Mouse (Mus musculus): ENCODE data around the gene Hoga1.
A peak's percentile ranks its signal among the peaks of the same experiment; 100 is the strongest.
"Not testable (repeated sequence)": the region's sequence is repeated elsewhere in the genome, so short reads cannot be mapped to it uniquely, and the experiment has no call there.

The Hoga1 gene

DNA sequence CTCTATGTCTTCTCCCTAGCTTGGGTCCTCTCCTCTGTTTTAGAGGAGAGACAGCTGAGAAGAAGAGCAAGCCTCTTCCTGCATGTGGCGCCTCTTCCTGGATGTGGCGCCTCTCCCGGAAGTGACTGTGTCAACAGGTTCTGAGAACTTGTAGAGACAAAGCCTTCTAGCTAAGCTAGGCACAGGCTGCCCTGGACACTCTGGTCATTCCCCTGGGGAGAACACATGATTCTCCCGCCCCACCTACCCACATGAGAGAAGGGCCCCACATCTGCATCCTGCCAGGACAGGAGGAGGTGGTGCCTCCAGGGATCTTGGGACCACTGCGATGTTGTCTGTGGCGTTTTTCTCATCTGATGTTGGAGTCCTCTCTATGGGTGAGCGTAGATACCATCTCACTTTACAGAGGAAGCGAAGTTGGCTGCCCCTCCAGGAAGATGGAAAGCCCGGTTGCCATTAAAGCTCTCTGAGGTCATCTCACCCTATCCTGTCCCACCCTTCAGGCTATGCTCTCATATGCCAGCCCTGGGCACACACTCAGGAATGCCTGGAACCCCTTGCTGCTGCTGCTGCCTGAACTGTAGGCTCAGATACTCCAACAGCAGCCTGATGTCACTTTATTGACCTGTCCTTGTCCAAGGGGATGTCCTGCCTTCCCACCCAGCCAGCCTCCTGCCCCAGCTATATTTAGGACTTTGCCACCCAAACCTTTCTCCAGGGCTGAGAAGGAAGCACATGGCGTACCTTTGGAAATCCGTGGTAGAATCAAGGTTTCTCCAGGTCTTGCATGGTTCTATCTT, 23.2 kb downstream of the Hoga1 start:
- no peak for DNase-seq (ENCODE audit: low read depth, low spot score)

DNA sequence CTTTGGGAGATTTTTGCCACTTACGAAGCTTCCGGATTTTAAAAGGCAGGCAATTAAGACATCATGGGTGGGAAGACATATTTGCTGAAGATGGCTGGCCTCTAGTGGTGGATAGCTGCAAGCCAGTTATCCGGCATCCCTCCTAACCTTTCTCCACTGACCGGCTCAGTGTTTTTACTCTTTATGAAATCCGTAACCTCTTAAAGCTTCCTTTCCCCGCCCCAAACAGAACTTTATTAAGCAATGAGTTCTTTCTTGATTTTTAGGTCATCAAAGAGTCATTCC, 23.8 kb downstream of the Hoga1 start:
- peak; percentile 63 for DNase-seq (ENCODE audit: low read depth, low spot score)

DNA sequence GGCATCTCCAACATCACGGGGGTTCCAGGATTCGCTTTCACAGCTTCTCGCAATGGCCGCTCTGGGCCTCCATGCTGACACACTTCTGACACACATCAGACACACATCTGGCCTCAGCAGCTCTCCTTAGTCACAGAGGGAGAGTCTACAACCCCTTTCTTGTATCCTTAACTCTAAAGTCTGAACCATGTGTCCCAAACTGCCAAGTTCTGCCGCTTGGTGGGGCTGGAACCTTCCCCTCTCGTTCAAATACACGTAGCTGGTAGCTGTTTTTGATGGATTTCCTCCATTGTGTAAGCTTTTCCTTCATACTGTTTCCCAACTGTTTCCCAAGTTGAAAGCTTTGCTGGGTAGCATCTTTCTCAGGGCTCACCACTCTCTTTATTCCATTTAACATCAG, 25.8 kb downstream of the Hoga1 start:
- peak; percentile 71 for DNase-seq (ENCODE audit: low read depth, low spot score)

DNA sequence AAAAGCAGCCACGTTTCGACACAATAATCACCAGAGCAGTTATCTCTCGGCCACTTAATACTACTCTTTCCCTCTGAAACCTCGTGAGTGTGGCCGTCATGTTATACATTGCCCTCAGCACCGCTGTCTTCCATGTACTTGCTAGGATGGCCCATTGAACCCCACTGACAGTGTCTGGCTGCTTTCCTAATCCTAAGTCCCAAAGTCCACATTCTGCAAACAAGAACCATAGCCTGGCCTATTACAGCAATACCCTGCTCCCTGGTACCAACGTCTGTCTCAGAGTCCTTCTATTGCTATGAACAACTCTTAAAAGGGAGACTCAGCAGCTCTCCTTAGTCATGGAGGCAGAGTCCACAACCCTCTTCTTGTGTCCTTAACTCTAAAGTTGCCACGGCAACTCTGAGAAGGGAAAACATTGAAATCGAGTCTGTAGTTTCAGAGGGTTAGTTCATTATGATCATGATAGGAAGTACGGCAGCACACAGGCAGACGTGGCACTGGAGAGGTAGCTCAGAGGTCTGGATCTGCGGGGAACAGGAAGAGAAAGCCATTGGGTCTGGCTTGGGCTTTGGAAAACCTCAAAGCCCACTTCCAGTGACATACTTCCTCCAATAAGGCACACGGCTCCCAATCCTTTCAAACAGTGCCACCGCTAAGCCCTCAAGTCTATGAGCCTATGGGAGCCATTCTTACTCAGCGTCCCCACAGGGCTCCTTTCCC, 26.6 kb downstream of the Hoga1 start:
- no peak for DNase-seq (ENCODE audit: low read depth, low spot score)

DNA sequence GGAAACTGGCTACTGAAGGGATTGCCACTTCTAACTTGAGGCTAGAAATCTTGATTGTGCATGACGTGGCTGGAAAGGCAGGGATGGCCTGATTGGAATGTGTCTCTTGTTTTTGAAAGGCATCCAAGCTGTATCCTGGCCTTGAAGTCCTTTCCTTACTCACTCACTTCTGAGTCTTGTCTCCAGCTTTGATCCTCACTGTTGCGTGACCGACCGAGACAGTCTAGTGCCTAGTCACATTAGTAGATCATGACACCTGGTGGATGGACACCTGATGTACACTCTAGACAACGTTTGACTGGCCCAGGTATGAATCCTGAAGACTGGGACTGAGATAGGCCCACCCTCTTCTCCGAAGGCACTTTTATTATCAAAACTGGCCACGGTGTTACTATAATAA, 27.4 kb downstream of the Hoga1 start:
- no peak for DNase-seq (ENCODE audit: low read depth, low spot score)

DNA sequence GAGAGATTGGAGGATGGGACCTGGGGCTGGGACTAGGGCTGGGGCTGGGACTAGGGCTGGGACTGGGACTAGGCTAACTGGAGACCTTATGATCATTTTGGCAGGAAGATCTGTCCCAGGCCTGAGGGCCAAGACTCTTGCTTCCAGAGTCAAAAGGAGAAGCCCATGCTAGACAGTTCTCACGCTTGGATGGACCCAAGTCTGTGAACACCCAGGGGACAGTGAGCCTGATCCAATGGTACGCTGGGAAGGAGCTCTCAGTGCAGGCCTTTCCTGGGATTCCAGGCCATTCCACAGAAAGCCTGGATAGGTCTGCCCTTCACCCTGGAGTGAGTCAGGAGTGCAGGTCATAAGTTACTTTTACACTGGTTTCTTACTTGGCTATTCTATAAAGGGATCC, 29.6 kb downstream of the Hoga1 start:
- DNase-seq (ENCODE audit: low read depth, low spot score) = no peak

DNA sequence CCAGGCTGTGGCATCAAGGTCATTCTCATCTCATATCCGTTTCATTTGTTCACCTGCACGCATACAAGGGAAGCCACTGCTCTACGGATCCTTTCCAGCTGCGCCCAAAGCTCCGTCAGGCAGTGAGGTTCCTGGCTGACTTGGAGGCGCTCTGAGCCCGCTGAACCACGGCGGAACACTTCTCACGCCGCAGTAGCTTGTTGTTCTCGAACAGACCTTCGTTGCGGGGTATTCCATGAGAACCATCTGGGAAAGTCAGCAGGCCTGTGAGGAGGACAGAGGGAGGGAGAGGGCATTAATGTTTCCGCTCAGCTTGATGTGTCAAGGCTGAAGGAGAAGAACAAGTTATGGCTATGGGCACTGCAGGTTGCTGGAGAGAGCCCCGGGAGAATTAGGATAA, 30.6 kb downstream of the Hoga1 start:
- DNase-seq (ENCODE audit: low read depth, low spot score) = no peak

DNA sequence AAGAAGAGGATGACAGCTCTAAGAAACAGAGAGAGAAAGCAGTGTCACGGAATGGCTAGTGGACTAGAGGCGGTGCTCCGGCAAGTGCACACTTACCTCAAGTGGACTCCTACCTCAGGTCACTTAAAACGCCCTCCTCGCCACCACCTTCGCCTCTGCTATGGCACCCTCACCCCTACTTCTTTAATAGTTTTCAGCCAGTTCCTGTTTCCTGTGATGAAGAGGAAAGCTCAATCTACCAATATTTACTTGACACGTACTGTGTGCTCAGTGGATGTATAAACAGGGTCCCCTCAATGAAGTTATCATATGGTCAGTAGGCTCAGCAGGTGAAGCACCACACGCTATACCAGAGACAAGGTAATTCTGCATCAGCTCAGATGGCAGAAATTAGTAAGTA, 33.2 kb downstream of the Hoga1 start:
- no peak for DNase-seq (ENCODE audit: low read depth, low spot score)

DNA sequence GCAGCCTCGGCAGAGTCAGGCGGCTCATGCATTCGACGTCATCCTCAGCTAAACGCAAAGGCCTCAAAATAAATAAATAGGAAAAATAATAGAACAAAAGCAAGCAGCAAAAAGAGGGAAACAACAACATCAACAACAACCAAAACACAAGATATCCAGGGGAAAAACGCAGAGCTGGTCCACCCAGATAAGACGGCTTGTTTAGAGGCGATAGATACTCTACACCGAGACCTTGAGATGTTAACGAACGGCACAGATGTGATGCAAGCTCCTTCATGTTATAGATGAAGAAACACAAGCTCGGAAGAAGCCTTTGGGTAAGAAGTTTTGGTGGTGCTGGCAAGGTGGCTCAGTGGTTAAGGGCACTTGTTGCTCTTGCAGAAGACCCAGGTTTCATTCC, 33.6 kb downstream of the Hoga1 start:
- no peak for DNase-seq (ENCODE audit: low read depth, low spot score)

DNA sequence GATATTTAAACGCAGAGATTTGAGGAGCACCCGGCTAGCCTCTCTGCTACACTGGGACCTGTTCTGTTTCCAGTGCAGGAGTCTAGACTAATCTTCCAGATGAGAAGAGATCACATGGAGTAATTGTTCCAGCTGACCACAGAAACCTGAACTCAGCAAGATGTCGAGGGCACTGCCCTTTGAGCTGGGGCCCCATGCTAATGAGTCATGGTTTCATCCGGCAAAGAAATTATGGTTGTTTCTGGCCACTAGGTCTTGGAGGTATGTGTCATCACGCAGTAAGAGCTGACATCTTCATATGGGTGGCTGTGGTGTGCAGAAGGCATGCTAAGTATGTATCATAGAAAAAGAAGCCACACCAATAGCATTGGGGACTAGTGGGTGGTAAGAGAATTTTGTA, 34.5 kb downstream of the Hoga1 start:
- peak; percentile 97 for DNase-seq (ENCODE audit: low read depth, low spot score)

DNA sequence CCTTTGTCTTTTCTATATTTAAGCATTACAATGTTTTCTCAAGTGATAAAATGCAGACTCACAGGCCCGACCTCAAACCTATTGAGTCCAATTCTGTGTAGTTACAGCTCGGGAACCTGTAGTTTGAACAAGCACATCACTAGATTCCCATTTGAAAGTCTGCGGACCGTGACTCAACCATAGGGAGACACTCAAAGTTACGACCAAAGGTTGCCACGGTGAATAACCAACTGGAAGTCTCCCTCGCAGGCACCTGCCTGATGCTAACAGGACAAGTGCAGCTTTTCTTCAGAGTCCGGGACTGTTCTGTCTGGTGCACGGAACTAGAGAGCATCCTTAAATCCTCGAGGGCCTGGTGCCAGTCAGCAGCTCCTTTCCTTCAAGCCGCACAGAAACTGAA, 35.1 kb downstream of the Hoga1 start:
- DNase-seq (ENCODE audit: low read depth, low spot score) = no peak

DNA sequence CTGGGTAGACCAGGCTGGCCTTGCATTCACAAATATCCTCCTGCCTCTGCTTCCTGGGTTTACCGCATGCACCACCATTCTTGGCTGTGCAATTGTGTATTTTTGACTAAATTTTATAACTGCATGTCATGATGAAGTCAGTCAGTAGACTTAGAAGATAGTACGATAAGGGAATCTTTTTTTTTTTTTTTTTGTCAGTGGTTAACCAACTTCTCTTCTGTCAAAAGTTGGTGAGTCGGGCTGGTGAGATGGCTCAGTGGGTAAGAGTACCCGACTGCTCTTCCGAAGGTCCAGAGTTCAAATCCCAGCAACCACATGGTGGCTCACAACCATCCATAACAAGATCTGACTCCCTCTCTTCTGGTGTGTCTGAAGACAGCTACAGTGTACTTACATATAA, 36.2 kb downstream of the Hoga1 start:
- DNase-seq (ENCODE audit: low read depth, low spot score) = not testable (repeated sequence)

DNA sequence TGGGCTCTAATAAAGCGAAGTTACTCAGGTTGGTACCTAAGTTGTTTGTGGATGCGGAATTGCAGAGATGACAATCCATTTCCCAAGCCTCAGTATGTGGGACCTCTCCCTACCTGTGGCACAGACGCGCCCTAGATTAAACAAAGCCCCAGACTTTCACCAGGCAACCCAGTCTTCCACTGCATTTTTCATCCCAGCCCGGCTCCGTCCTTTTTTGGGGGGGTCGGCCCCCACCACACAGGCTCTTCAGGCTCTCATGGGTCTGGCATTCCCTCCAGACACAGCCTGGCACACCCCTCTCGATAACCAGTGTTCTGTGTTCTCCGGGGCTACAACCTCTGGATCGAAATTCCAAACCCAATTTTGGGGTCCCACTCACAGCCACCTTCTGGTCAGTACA, 40.3 kb downstream of the Hoga1 start:
- DNase-seq (ENCODE audit: low read depth, low spot score) = no peak

DNA sequence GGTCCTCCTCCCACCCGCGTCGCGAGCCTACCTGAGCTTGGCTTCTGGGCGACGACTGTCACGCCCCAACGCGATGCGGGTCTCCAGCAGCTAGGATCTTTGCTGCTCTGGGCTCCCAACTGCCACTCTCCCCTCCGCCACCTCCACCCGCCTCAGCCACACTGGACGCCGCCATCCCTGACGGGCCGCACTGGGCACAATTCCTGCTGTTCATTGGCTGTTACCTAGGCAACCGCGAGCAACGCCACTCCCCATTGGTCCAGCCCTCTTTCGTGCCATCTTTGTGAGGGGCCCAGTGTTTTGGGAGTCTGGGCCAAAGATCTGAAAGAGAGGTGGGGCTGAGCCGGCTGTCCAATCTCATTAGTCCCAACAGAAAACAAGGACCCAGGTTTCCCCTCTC, 40.8 kb downstream of the Hoga1 start, which contains the start of gene Morn4:
Morn4 (minus strand) TSS at position 192 of the 400 bp plus-strand sequence.
- DNase-seq (ENCODE audit: low read depth, low spot score) = peak; percentile 97

DNA sequence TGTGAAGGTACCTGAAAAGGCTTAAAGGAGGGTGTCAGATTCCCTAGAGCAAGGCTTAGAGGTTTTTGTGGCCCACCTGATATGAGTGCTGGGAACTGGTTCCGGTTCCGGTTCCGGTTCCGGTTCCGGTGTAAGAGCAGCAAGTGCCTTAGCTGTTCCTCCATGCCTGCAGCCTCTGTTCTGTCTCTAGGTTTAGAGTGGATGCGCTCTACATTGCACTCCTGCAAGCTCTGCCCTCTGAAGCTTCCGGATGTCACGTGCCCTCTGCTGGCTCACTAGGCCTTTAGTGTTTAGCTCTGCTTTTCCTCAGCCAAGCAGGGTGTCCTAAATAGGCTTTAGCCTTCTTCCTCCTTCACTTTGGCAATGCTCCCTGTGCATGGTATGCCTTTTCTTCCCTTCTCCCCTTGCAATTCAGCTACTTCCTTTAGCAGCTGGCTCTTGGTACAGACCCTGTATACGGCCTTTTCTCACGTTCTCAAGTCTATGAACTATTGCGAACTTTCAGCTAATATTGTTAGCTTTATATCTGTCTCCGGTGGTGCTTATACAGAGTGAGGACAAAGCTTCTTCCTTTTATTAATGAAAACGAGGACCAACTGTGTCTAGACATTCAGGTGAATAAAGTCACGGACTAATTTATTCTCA, 43.8 kb downstream of the Hoga1 start:
- DNase-seq (ENCODE audit: low read depth, low spot score) = peak; percentile 66

DNA sequence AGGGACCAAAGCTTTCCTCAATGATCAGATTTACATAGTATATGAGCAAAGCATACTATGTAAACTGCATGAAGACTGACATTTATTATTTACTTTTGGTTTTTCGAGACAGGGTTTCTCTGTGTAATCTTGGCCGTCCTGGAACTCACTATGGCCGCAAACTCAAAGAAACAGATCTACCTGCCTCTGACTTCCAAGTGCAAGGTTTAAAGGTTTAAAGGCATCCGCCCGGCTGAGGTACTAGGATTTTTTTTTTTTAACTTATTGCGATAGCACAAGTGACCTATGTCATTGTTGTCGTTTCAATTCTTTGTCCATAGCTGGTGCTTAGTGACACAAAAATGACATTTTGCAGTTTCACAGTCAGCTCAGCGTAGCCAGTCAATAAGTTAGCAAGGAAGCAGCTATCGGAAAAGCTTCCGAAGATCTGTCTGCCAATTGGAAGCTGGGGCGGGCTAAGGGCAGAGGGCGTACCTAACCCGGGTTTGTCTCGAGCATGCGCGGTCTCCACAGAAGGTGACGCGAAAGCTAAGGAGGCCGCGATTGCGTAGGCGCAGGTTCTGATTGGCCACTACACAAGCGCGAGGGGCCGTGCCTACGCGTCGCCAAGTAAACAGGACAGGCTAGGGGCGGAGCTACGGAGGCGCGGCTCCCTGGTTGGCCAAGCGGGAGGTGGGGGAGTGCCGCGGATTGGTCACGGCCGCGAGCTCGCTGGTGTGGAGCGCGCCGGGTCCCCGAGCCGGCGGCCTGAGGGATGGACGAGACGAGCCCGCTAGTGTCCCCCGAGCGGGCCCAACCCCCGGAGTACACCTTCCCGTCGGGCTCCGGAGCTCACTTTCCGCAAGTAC, 44.6 kb downstream of the Hoga1 start, which contains the start of gene Pi4k2a:
Pi4k2a (plus strand) TSS at position 723 of the 848 bp plus-strand sequence.
- peak; percentile 100 for DNase-seq (ENCODE audit: low read depth, low spot score)

DNA sequence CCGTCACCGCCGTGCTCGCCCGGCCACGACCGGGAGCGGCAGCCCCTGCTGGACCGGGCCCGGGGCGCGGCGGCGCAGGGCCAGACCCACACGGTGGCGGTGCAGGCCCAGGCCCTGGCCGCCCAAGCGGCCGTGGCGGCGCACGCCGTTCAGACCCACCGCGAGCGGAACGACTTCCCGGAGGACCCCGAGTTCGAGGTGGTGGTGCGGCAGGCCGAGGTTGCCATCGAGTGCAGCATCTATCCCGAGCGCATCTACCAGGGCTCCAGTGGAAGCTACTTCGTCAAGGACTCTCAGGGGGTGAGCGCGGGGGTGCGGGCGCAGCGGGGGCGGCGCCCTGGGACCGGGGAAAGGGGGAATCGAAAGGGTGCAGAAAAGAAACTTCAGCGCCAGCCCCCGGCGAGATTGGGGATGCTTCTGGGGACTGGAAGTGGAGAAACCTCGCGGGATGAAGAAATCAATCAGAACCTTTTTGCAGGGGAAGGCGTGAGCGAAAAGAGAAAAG, 45.3 kb downstream of the Hoga1 start:
- peak; percentile 78 for DNase-seq (ENCODE audit: low read depth, low spot score)

DNA sequence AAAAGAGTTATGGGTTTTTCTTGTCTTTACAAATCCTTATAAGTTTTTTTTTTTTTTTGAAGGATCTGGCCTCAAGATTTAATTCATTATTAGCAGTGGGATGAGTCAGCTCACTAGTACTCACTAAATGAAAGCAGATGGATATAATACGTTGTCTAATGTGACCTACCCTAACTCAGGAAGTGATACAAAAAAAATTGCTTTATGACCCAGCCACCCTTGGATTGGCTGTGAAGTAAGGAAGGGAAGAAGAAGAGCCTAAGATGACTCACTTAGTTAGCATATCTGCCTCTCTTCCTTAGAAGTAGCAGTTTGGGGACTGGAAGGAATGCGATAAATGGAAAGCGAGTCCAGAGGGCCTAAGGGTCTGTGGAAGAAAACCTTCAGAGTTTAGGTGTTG, 54.0 kb downstream of the Hoga1 start:
- DNase-seq (ENCODE audit: low read depth, low spot score) = peak; percentile 86

DNA sequence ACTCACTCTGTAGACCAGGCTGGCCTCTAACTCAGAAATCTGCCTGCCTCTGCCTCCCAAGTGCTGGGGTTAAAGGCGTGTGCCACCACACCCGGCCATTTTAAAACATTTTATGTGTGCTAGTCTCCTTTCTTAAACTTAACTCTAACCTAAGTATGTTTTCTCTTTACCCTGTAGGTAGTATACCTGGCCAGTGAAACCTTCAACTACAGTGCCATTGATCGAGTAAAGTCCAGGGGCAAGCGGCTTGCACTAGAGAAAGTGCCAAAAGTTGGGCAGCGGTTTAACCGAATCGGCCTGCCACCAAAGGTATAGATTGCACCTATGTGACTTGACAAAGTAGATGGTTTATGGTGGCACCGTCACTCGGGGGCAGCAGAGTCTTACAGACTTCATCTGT, 59.3 kb downstream of the Hoga1 start:
- no peak for DNase-seq (ENCODE audit: low read depth, low spot score)

DNA sequence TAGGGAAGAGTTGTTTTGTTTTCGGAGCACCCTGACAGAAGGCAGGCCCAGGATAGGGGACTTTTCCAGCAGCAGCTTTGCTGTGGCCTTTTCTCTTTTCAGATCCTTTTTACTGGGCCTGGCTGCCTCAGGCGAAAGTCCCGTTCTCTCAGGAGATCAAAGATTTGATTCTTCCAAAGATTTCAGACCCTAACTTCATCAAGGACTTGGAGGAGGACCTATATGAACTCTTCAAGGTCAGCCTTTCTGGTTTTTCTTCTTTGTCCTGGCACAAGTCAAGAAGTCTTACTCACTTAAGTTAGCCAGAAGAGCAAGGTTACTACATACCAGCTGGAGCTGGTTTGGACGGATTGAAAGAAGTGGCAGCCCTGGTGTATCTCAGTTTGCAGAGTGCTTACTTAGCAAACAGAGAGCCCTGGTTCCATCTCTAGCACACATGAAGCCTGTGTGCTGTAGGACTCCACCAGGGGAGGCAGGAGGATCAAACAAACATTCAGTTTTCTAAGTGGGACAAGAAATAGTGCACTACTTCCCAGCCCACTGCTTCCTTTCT, 70.4 kb downstream of the Hoga1 start:
- DNase-seq (ENCODE audit: low read depth, low spot score) = no peak

DNA sequence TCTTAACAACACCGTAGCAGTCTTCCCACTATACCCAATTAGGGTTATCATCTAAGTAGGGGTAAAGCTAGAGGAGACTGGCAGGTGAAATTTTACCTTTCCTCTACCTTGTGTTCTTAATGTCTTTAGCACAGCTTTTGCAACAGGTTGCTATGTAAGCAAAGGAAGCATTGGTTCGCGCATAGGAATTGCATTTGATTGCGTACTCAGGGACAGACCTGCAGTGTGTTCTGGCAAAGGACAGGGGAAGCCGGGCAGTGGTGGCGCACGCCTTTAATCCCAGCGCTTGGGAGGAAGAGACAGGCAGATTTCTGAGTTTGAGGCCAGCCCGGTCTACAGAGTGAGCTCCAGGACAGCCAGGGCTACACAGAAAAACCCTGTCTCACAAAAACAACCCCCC, 72.7 kb downstream of the Hoga1 start:
- DNase-seq (ENCODE audit: low read depth, low spot score) = no peak

Data from 3T3-L1 (cell line).